Mouse (Mus musculus) embryo, embryonic 11.5 days (tissue): ENCODE results near the gene Fbxl15.
A peak's percentile ranks its signal among the peaks of the same experiment; 100 is the strongest.

Experiments
- DNase-seq: peaks from one replicate; pipeline ENCODE4 v3.0.0-alpha.2; 2012; ENCODE audit warnings: low read depth, low spot score

The Fbxl15 gene

GRCm38 (mm10) chr19:46328081-46329030, at the start of gene Fbxl15:
Gene Fbxl15 (plus strand): TSS chr19:46328184.
- peak; percentile 97 for DNase-seq

- DNase-seq: no peak
These were observed 45.7 kb upstream of the Fbxl15 start for GRCm38 (mm10) chr19:46282081-46282849.

- DNase-seq: no peak
These were observed 43.3 kb upstream of the Fbxl15 start for GRCm38 (mm10) chr19:46284686-46285085.

- no peak for DNase-seq
These were observed 42.4 kb upstream of the Fbxl15 start for GRCm38 (mm10) chr19:46285631-46286030.

GRCm38 (mm10) chr19:46286047-46286446, 41.9 kb upstream of the Fbxl15 start:
- DNase-seq: no peak

DNA sequence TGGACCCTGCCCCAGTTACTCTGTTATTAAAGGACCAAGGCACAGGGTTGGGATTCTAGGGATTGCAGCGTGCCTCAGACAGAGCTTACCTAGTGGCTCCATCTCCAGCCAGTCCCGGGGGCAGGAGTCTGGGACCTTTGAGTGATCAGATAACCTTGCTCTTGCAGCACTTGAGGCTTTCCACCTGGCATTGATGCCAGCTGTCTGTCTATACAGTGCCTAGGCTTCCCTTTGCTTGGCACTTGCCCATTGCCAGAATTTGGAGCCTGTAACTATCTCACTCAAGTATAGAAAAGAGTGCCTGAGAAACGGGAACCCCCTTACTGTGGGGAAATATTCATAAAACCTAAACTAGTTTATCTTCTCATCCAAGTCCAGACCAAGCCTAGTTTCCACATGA, 41.1 kb upstream of the Fbxl15 start:
- no peak for DNase-seq

DNA sequence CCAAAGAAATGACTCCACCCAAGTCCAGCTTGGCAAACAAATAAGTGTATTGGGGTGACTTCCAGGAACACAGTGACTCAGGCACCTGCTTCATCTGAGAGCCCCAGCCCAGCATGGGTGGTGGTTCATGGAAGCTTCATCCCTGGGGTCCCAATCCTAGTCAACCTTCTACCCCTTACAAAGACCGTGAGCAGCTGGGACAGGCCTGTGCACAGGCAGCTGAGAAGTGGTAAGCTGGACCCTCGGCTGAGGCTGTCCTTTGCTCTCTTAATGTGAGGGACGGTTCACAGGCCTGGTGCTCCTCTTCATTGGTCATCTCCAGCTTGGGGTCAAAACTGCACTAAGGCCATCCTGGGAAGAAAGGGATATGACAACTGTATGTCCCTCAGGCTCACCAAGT, 40.4 kb upstream of the Fbxl15 start:
- no peak for DNase-seq

- DNase-seq: no peak
These were observed 37.4 kb upstream of the Fbxl15 start for GRCm38 (mm10) chr19:46290535-46291105.

DNA sequence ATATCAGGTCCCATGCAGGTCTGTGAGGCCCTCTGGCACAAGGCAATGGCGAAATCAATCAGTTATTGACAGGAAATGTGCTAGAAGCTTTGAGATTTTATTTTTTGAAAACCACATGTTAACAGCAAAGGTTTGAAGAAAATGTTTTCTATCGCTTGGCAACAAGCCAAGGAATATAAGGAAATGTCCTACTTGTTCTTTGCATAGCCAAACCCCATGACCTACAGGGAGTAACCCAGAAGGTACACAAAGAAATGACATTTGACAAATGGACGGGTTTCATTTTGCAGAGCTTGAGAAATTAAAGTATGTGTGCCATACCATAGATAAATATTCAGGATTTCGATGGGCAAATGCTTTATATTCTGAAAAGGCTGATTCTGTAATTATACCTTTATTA, 31.0 kb upstream of the Fbxl15 start:
- DNase-seq: no peak

GRCm38 (mm10) chr19:46300294-46301045, 27.5 kb upstream of the Fbxl15 start:
- DNase-seq: no peak

- no peak for DNase-seq
These were observed 25.4 kb upstream of the Fbxl15 start for GRCm38 (mm10) chr19:46302551-46302950.

DNA sequence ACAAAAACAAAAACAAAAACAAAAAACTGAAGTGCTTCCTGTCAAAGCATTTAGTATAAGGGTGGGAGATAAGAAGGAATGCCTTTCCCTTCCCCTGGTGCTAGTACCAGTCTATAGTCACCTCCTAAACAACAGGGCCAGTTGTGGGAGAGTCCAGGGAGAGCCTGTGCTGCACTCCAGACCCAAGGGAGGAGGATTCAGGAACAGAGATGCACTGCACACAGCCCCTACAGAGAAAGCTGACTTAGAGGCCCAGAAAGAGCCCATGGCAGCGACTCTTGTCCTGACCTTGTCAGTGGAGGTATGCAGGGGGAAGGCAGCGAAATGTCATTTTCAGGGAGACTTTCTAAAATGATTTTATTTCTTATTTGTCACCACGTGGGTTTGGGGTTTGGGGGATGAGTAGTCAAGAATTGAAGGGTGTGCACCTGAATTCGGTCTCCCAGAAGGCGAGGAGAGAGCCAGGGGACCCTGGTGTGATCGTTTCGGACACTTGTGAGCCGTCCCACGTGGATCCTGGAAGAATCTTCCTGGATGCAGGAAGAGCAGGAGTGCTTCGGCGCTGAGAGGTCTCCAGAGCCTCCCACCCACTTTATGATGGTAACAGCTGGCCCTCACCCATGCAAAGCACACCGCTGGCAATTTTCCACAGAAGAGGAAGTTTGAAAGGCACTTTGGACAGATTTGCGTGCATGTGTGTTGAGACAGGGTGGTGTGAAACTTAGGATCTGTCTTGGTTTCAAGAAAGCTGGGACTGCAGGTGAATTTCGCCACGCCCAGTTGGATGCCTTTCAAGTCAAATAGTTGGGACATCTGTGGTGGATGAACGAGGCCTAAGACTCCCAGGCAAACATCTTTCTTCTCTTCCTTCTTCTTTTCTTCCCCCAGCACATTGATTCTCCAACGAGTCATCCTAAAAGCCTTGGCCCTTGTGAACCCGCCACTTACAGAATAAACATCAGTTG, 24.5 kb upstream of the Fbxl15 start:
- no peak for DNase-seq

DNA sequence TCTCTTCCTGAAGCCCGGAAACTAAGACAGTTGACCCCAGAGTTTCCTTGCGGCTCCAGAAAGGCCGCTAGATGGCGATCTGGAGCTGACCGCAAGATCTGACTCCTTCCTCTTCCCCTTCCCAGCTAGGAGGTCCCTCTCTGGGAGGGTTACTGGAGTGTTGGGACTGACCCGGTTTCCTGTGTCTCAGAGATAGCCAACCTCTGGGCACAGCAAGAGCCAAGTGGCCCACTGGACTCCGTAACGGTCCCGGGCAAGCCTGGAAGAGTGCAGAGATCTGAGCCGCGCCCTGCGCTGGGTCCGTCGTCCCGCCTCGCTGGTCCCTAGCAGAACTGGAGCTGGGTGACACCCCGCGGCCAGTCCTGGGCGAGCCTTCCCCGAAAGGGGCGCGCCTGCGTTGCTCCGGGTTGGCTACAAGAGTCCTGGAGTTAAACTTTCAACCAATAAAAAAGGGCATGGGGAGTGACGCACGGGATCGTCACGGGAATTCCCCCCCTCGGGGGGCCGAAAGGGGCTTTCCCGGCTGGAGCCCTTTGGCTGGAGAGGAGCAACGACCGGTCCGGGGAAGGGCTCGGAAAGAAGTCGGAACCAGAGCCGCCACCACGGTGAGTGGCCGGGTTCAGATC, 23.7 kb upstream of the Fbxl15 start, which contains the start of gene Nfkb2:
TSS of gene Nfkb2 (plus strand) at position 105 of the 626 bp plus-strand sequence.
- DNase-seq: peak; percentile 79

DNA sequence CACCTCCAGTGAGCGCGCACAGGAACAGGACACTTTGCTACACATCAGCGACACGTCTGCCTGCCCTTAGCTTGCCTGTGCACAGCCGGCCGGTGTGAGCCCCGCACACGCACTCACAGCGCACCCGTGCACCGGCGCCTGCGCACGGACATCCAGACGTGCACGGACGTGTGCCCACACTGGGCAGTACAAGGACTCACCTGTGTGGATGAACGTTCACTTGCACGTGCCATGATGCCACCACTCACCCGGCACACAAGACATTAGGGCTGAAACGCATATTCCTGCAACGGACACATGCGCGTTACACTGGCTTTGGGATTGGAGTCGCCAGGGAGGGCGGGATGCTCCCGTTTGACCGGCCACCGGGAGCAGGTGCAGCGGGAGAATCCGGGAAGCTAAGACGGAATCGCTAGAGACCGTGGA, 23.1 kb upstream of the Fbxl15 start:
- DNase-seq: no peak

DNA sequence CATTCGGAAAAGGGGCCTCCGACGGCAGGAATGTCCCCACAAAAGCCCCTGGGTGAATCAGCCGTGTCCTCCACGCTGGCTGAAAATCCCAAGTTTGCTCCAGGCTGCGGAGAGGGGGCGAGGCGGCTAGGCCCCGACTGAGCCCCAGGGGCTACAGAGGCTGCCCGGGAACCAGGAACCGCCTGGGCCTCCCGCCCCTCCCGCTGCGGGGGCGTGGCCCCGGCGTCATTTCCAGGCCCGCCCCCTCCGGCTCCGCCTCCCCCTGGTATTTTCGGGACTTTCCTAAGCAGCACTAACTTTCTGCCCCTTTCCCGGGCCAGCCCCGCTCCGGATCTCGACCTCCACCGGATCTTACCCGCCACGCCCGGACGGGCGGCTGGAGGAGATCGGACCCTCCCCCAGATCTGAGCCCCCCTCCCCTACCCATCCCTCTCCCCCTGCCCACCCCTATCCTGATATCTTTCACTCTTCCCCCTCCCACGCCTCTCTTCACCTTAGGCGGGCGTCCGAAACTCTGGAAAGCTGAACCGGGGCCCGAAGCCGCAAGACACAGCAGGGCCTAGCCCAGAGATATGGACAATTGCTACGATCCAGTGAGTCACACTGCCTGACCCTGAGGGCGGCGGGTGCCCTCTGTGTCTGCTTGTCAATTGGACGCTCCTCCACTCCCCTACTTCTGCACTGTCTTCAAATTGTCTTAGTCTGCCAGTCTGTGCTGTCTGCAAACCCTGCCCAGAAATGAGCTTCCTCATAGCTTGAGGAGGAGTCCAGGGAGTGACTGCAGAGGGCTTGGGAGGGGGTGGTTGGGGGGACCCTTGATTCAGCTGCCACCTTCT, 22.3 kb upstream of the Fbxl15 start:
- DNase-seq: peak; percentile 77

DNA sequence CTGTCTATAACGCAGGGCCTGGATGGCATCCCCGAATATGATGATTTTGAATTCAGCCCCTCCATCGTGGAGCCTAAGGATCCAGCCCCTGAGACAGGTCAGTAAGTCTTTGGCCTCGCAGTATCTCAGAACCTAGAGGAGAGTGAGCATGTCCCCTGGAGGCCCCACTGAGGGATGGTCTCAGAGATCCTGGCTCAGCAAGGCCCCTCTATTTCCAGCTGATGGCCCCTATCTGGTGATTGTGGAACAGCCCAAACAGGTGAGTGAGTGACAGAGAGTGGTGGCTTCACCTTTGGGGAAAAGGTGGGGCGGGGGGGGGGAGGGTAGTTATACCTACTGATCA, 21.7 kb upstream of the Fbxl15 start:
- no peak for DNase-seq

DNA sequence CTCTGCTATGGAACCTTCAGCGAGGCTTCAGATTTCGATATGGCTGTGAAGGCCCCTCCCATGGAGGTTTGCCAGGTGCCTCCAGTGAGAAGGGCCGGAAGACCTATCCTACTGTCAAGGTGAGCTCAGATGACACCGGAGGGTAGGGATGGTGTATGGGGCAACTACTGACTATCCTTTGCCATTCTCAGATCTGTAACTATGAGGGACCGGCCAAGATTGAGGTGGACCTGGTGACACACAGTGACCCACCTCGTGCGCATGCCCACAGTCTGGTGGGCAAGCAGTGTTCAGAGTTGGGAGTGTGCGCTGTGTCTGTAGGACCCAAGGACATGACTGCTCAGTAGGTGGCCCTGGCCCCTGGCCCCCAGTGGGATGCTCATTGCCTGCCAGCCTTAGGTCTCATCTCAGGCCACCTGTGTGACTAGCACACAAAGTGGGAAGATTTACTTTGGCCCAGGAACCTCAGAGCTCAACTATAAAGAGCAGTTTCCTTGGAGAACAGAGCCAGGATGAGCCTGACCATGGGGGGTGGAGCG, 21.2 kb upstream of the Fbxl15 start:
- no peak for DNase-seq

DNA sequence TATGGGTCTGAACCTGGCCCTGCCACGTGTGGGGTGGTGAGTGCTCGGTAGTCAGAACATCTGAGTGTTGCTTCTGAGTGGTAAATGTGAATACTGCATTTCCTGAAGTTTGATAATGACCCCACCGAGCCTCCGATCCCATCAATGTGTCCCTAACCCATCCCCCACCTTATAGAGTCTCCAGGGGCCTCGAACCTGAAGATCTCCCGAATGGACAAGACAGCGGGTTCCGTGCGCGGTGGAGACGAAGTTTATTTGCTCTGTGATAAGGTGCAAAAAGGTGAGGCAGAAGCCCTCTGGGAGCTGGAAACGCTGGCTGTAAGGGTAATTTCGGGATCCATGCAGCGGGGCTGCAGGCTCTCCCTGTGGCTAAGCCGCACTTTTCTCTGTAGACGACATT, 20.2 kb upstream of the Fbxl15 start:
- DNase-seq: no peak

- no peak for DNase-seq
These were observed 19.7 kb upstream of the Fbxl15 start for GRCm38 (mm10) chr19:46308303-46308702.
